Mouse (Mus musculus): ENCODE measurements around the gene Pdx1.

GRCm38 (mm10) chr5:147292506-147293120 lies 22.9 kb downstream of the Pdx1 start:
- no peak for TF ChIP-seq POLR2A (IDR thresholded peaks at IDR 0.05; ENCODE audit: low read depth, low read length)
- no peak for TF ChIP-seq CTCF (IDR thresholded peaks at IDR 0.05; ENCODE audit: extremely low read depth, insufficient read length, insufficient replicate concordance, low read depth, low read length)

All from small intestine, adult 2 months (tissue).